Mouse (Mus musculus): ENCODE data around the gene Dmxl2.

- TF ChIP-seq CTCF (IDR thresholded peaks at IDR 0.05; ENCODE audit: low read depth) (peak; percentile 77), EP300 (optimal IDR thresholded peaks at IDR 0.05) (no peak)
These were observed 178.0 kb downstream of the Dmxl2 start for GRCm38 (mm10) chr9:54323456-54323855.

All from stomach, postnatal 0 days (tissue).